Mouse (Mus musculus) spleen, postnatal 36 days (tissue): ENCODE data around the gene Snx10.
"Not testable (repeated sequence)": the region's sequence is repeated elsewhere in the genome, so short reads cannot be mapped to it uniquely, and the experiment has no call there.

Experiments
- DNase-seq, 2 experiments: peaks; one replicate each; pipeline ENCODE4 v3.0.0; 2022; ENCODE audit warnings: low spot score in 2 of 2, mixed read lengths in 1 of 2

Gene Snx10

DNA sequence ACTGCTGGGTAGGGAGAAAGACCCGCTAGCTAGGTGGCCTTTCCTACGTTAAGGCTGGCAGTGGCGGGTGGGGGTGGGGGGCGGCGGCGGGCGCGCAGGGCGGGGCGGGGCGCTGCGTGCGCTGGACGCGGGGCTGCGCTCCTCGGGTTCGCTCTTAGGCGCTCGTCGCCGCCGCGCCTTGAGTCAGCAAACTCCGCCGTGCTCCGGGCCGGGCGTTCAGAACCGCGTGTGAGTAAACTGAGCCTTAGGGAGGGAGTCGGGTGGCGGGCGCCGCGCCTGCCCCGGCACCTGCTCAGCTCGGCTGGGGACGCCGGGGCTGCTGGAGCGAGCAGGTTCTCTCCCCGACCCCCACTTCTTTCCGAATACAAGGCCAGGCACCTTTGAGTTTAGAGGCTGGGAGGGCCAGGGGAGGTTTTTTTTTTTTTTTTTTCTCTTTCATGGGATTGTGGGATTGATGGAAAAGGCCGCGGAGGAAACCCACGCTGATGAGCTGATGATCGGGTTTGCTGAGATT lies at the start of gene Snx10:
Gene Snx10, plus strand, starts transcription at position 95 of the 514 bp plus-strand sequence.
- peak; percentile 9 to 25 for DNase-seq

DNA sequence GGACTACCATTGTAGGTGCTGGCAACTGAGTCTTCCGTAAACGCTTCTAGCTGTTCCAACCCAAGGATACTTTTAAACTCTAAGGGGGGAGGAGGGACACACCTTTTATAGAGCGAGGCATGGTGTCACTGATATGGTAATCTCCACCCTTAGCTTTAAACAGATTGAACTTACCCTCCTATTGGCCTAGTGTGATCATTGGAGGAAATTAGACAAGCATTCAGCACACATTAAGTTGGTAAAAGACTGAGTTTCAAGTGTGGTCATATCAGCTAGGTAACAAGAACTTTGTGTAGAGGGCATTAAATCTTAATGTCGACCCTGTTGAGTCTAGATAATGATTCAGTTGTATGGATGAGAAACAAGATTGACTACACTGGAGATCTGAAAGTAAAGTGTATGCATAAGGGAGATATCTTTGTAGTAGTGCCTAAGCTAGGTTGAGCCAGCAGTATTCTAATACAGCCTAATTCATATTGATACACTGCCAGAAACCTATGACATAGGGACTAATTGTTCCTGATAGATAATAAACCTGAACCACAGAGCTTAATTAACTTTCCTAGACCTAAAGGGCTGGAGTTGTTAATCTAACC lies 44.5 kb upstream of the Snx10 start:
- DNase-seq: no peak

DNA sequence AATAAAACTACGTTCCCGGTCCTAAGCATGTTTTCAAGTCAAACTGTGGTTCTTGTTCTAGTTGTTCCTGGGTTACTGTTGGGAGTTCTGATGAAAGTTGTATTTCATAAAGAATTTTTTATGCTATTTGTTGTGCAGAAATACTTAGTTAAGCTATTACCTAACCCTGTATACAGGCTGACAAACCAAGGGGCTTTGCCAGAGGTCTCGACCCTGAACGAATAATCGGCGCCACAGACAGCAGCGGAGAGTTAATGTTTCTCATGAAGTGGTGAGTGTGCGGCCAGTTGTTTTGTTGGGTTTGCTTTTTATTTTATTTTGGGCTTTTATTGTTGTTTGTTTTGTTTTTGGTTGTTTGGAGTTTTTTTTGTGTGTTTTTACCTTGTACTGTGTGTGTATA lies 42.2 kb upstream of the Snx10 start:
- DNase-seq: no peak

DNA sequence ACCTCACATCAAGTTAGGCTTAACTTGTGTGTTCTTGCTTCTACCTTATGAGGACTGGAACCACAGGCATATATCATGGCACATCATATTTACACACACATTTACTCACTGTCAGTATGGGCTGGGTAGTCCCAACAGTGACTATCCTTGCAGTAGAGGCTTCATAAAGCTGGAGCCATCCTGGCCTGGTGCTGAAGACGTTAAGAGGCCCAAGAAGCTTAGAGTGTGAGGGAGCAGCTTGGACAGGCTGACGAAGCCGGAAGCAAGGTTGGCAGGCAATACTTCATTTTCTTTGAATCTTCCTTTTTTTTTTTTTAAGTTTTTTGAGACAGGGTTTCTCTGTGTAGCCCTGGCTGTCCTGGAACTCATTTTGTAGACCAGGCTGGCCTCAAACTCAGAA lies 39.8 kb upstream of the Snx10 start:
- no peak for DNase-seq

DNA sequence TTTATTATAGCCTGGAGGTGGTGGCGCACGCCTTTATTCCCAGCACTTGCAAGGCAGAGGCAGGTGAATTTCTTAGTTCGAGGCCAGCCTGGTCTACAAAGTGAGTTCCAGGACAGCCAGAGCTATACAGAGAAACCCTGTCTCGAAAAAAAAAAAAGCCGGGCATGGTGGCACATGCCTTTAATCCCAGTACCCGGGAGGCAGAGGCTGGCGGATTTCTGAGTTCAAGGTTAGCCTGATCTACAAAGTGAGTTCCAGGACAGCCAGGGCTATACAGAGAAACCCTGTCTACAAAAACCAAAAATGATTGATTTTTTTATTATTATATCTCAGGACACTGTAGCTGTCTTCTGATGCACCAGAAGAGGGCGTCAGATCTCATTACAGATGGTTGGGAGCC lies 39.1 kb upstream of the Snx10 start:
- DNase-seq: not testable (repeated sequence)

DNA sequence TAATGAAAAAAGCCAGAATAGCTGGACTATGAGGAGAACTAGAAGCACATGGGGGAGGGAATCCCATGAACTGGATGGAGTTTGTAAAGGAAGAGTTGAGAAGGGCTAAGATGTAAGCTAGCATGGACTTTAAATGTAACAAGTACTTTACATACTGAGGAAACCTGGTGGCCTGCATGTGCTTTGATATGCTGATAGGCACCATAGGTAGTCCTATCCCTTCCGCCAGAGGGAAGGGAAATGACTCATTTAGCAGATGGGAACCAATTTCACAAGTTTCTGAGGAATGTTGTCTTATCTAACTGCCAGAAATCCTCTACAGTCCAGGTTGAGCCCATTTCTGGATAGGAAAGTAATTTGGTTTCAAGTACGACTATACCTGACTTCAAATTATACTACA lies 38.1 kb upstream of the Snx10 start:
- no peak for DNase-seq

DNA sequence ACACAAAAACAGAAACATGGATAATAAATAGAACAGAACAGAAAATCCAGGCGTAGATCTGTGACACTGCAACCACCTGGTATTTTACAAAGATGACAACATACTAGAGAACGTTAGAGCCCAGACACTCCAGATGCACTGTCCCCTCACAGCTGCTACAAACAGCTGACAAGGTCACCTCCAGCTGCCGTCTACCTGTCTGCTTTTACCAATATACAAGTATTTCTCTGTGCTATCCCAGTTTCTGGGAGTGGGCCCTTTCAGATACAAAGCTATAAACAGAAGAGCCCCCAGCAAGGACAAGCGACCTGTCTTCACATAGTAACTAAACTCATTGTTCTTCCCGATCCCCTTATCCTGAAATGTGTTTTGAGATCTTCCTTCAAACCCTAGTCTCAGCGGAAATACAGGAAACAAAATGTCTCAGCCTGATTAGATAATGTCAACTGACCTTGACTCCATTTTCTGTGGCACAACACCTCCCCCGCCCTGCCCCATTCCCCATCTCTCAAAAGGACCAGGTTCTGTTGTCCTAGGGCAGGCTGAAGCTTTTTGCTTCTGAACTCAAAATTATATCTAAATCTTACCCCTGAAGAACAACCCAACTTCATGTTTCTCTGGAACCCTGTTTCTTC lies 37.5 kb upstream of the Snx10 start:
- DNase-seq: no peak

DNA sequence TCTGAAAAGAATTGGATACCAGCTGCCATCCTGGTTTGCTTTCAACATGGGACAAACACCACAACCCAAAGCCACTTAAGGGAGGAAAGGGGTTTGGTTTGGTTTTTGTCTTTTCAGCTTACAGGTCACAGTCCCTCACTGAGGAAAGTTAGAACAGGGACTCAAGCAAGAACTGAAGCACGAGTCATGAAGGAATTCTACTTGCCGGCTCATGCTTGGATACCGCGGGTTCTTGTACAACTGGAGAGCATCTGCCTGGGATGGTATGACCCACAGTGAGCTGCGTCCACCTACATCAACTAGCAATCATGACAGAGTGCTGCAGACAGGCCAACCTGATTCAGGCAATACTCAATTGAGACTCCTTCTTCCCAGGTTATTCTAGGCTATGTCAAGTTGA lies 37.0 kb upstream of the Snx10 start:
- DNase-seq: no peak

DNA sequence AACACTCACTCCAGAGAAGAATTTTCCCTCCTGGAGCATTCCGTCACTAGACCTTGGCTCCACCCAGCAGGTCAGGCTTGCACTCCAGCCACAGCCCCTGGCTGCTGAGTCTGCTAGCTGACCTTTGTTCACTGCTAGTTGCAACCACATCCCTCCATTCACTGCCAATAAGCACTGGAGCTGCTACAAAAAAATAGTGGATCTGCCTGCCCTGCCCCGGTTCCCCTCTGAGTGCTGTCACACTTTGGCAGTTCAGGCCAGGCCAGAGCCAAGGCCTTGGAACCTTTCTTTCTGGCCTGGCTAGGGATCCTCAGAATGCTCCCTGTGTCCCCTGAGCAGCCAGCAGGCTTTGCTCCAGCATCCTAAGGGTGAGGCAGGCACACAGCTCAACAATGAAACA lies 33.9 kb upstream of the Snx10 start:
- no peak for DNase-seq

DNA sequence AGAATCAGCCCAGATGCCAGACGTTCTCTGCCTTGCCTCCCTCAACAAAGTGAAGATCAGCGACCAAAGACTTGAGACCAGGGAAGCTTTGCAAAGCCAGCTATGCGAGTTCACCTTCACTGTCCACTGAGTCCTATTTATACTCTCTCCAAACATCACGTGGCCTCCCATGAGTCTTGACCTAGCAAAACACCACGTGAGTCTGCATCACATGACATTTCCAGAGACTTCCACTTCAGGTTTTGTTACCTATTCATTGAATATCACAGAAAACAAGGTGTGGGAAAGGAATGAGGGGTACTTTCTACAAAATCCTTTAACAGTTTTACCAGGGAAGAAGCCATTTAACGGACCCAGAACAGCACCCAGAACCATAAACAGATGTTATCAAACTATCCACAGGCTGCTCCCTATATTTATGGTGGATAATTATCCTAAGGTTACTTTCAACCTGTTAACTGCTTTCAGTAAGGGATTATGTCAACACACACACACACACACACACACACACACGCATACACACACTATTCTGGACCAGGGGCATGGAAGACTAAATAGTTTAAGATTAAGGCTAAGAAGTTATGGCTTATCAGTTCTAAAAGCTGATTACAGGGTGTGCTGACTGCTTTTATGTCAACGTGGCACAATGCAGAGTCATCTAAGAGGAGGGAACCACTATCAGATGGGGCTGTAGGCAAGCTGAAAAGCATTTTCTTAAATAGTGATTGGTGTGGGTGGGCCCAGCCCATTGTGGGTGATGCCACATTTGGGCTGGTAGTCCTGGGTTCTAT lies 26.2 kb upstream of the Snx10 start:
- no peak for DNase-seq

DNA sequence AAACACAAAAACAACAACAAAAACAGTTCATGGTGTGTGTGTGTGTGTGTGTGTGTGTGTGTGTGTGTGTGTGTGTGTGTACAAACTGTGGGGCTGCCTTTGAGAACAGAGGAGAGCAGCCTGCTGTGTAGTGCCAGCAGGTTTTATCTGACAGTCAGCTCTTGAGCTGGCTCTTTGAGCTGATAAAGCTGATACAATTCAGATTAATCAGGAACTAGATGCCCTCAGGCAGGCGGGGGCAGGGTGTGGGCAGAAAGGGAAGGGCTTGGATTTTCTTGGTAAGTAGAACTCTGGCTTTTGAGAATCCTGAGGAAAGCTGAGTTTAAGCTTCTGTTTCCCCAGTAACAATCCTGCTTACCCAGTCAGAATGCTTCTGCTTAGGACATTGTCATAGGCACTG lies 18.0 kb upstream of the Snx10 start:
- no peak for DNase-seq

DNA sequence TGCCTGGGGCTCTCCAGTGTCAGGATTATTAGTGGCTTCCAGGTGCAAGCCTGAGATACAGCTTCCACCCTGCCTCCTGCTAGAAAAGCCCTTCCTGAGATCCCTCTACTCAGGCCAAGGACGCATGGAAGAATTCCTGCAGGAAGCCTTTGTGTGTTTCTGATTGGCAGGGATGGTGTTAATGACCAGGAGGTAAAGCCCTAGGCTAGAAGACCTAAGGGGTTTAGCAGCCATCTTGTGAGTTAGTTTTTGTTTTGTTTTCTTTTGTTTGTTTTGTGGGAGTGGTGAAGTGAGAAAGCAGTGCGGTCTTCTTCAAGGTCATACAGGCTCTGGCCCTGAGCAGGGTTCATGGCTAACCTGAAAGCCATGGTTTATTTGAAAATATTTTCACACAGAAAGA lies 16.1 kb upstream of the Snx10 start:
- no peak for DNase-seq

DNA sequence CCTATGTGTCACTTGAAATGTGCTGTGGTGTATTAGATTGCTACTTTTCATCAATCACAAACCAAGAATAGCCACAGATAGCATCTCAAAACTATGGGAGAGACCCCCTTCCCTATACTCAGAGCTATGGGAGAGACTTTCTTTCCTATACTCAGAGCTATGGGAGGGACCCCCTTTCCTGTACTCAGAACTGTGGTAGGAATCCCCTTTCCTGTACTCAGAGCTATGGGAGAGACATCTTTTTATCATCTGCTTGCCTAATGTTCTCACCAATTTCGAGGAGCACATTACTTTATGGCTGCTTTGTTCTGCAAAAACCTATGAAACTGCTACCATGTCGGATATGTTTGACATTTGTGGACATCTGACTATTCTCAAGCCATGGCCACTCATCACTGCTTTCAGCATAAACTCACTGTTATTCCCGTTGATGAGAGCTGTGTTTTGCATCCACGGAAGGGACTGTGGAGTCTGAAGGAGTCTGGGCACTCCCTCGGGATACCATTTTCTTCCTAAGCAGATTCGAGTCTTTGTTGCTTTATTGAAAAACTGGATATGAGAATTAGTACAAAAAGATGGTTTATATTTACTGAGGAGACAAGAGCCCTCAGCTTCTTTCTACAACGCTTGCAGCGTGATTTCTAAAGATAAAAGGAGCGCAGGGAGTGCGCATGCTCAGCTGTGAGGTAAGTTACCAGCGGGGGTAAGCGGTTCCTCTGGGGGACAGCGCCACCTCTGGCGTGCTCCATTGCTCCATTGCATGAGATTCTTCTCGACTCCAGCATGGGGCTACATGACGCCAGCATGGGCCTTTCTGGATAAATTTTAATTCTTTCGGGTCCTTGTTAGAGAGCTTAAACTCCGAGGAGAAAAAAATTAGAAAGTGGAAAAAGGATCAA lies 14.7 kb upstream of the Snx10 start:
- peak; percentile 61 to 67 for DNase-seq

DNA sequence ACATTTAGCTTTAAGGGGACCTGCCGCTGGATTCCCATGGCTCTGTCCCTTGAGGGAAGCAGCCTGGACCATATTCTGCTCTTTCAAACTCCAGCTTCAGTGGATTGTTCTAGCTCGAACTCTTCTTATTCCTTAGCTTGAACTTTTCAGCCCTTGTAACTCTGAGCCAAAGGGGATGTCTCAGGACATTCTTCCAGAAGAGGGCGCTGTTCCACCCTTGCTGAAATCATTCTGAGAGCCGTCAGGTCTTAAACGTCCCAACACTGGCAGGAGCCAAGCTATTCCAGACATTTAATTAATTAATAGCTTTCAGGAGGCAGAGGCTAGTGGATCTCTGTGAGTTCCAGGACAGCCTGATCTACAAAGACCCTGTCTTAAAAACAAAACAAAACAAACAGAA lies 13.6 kb upstream of the Snx10 start:
- DNase-seq: peak; percentile 18 to 46

DNA sequence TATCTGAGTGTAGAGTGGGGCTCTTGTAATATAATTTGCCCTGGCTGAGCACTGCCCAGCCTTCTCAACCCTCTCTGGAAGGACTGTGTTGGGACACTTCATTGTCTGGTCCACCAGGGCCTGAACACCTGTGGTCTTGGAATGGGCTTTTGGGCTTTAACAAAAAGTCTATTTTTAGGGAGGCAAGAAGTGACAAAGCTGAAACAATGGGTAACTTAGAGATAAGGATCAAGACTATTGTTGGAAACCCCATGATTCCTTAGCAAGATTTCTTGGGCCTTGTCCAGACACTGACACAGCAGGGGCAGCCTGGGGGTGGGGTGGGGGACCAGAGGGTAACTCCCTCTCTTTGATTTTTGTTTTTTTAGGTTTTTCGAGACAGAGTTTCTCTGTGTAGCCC lies 12.8 kb upstream of the Snx10 start:
- DNase-seq: no peak

DNA sequence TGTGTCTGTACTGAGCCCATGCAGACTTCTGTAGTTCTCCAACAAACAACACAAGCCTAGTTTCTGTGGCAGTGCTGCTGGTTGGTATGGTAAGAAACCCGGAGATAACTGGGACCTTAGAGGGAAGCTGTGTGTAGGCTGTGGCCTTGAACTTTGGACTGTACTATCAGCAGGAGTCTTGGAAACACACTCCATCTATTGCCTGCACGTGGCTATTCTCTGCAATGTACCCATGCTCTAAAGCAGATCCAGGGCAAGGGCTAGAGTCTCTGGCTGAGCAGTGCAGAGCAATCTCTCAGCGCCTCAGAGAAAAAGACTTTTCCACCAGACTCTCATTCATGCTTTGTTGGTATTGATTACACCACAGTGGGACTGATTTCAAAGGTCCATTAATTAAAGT lies 10.0 kb upstream of the Snx10 start:
- no peak for DNase-seq

DNA sequence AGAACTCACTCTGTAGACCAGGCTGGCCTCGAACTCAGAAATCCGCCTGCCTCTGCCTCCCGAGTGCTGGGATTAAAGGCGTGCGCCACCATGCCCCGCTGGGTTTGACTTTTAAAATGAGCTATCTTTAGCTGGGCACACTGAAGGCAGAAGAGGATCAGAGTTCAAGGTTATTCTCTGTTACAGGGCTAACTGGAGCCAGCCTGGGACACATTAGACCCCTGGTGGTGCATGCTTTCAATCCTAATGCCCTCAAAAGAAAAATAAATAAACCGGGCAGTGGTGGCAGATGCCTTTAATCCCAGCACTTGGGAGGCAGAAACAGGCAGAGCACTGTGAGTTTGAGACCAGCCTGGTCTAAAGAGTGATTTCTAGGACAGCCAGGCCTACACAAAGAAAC lies 8.8 kb upstream of the Snx10 start:
- no peak for DNase-seq

DNA sequence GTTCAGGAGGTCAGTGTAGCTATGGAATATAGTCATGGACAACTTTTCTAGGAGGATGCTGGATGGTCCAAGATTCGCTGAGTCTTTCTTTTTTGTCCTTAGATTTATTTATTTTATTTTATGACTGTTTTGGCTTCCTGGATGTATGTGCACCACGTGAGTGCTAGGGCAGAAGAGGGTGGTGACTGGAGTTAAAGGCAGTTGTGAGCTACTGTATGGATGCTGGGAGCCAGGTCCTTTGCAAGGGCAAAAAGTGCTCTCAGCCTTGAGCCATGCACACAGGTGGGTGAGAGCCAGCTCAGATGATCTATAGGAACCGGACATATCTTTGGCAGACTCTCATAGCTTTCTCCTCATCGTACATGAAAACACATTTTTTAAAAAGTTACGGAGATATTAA lies 391 bp upstream of the Snx10 start:
- DNase-seq: no peak

DNA sequence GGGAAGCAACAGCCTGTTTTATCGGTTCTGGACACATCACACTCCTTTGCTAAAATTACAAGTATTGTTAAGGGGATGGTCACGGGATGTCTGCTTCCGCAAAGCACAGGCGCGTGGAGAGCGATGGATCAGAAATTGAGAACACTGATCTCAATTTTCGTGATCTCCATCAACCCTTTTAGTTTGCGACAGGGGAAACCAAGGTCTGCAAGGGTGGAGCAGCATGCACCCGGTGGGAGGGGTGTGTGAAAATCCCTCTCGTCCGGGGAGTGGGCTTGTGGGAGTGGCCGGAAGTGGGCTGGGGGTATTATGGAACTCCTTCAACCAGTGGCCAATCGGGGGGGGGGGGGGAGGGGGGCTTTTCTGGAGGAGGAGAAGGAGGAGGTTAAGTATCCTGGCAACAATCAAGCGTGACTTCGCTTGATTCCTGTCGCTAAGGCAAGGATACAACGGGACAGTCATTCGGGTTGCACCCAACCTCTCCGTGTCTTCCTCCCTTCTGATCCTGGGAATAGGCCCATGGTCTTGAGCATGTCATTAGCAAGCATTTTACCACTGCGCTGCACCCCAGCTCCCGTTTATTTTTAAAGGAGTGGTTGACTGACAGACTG lies 725 bp downstream of the Snx10 start:
- no peak for DNase-seq

DNA sequence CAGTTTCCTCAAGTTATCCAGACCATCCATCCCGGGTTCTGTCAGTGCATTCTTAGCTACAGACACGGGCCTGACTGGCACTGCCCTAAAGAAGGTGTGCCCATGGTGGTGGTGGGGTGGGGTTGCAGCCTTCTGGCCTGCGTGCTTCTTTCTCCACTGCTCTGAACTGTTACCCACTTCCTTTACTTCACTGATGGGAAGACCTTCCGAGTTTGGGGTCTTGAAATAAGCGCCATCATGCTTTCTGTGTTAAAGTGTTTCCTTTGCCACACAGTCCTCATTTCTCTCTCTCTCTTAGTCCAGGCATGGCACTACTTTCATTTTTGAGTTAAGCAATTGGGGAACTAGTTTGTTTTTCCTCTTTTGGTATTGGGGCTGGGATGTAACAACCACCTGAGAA lies 1.3 kb downstream of the Snx10 start:
- DNase-seq: no peak

DNA sequence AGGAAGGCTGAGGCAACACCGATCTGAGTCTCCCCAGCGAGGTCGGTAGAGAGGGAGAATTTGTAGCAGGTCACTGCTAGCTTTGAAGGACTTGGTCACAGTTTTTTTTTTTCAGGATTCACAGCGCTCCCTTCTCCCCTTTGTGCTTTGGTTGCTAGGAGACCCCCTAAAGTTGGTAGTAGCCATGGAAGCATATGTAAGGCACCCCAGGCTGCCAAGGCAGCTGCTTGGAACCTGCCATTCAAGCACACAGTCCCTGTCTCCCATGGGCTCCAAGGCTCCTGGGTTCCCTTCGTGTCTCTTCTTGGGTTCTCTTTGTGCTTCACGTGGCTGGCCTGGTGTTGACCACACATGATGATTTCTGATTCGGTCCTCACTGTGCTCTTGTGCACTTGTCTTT lies 5.8 kb downstream of the Snx10 start:
- no peak for DNase-seq
